Mouse (Mus musculus) B cell, adult 62 days (primary cell): ENCODE measurements around the gene Ugt1a1. TPM values are rescaled to one million over a fixed set of nuclear protein-coding genes. Genes with fewer than 3 reads are reported as not detected.

ENCODE experiments used
- total RNA-seq: library from RNA; stranded (reverse); gene quantifications from 4 replicates; pipeline ENCODE4 v1.2.4, GENCODE M21; 2023

Ugt1a1 gene
- total RNA-seq, result not detected in 4 replicates

DNA sequence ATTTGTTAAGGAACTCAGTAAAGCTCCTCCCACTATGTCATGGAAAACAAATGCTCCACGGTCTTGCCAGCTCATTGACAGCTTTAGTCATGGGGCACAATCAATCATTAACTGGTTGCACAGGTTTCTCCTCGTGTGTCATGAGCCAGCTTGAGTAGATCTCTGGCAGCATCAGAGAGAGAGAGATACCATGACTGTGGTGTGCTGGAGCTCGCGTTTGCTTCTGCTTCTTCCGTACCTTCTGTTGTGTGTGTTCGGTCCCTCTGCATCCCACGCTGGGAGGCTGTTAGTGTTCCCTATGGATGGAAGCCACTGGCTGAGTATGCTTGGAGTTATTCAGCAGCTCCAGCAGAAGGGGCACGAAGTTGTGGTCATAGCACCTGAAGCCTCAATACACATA is at the start of gene Ugt1a1:
TSS of gene Ugt1a1 (plus strand) at position 148 of the 400 bp plus-strand sequence.

DNA sequence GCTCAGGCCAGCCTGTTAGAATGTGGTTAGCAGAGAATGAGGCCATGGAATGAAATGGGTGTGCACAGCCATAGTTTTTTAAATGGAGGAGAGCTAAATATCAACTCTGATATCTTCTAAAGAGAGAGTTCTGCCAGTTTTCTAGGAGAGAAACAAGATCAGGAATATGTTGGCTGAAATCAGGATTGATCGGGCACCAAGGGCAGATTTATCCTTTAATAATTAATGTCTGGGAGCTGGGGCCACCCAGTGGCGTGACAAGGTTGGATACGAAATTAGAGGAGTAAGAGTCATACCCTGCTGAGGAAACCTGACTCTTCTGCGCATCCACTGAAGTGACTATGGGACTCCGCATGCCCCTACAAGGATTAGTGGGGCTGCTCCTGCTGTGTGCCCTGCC is 46.0 kb upstream of the Ugt1a1 start, which contains the start of gene Ugt1a5:
TSS of gene Ugt1a5 (plus strand) at position 302 of the 400 bp plus-strand sequence.

GRCm38 (mm10) chr1:88200456-88200855 is 11.3 kb upstream of the Ugt1a1 start, which contains the start of gene Ugt1a2:
Gene Ugt1a2, plus strand, starts transcription at chr1:88200601.

GRCm38 (mm10) chr1:88205294-88205922 is 6.4 kb upstream of the Ugt1a1 start, which contains the start of gene Dnajb3:
Gene Dnajb3, minus strand, starts transcription at chr1:88205782.

GRCm38 (mm10) chr1:88226670-88227379 is 15.1 kb downstream of the Ugt1a1 start, which contains the start of gene Mroh2a:
Gene Mroh2a, plus strand, starts transcription at chr1:88226986.

Other genes starting within 250 kb of the Ugt1a1 start
- gene Usp40, start 203.4 kb upstream of the Ugt1a1 start, total RNA-seq, result 18.8 to 23.7 TPM (median 19.7 TPM) in 4 replicates
- gene Ugt1a10, start 156.6 kb upstream of the Ugt1a1 start, total RNA-seq, result not detected in 4 replicates
- not detected in 4 replicates for gene Ugt1a9, start 141.2 kb upstream of the Ugt1a1 start, total RNA-seq
- not detected in 4 replicates for gene Ugt1a8, start 124.1 kb upstream of the Ugt1a1 start, total RNA-seq
- gene Ugt1a7c, start 116.9 kb upstream of the Ugt1a1 start, total RNA-seq, result 0.33 to 1.2 TPM in 2 of 4 replicates, not detected in the others
- 0.33 to 0.52 TPM in 2 of 4 replicates, not detected in the others for gene Ugt1a6b, start 108.7 kb upstream of the Ugt1a1 start, total RNA-seq
- gene Ugt1a6a, start 77.2 kb upstream of the Ugt1a1 start, total RNA-seq, result not detected in 4 replicates
- gene Ugt1a5, start 45.9 kb upstream of the Ugt1a1 start, total RNA-seq, result not detected in 4 replicates
- not detected in 4 replicates for gene Ugt1a2, start 11.4 kb upstream of the Ugt1a1 start, total RNA-seq
- 1.4 to 1.7 TPM in 2 of 4 replicates, not detected in the others for gene Dnajb3, start 6.2 kb upstream of the Ugt1a1 start, total RNA-seq
- 0.12 to 0.67 TPM (median 0.44 TPM) in 4 replicates for gene Mroh2a, start 15.0 kb downstream of the Ugt1a1 start, total RNA-seq
- 64.8 to 74.5 TPM (median 71.7 TPM) in 4 replicates for gene Hjurp, start 65.7 kb downstream of the Ugt1a1 start, total RNA-seq
- not detected in 4 replicates for gene Trpm8, start 65.7 kb downstream of the Ugt1a1 start, total RNA-seq
- not detected in 4 replicates for gene Spp2, start 195.0 kb downstream of the Ugt1a1 start, total RNA-seq